18 mouse cellular contexts compared by ENCODE assay signal in the genomic region with DNA sequence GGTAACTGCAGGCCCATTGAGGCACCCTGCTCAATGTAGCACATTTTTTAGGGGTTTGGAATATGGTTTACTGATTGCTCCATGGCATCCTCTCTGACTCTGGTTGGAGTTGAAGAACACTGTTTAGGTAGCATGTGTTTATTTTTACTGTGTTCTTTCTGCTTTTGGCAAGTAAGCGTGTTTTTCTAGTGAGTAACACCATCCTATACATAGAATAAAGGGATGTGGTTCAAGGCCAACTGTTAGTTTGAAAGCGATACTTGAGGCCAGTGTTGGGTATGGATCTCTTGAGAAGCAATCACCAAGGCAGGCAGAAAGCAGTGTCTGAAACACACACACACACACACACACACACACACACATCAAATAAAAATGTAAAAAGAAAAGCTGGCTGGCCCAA. TPM values are rescaled to one million over a fixed set of nuclear protein-coding genes. Genes with fewer than 3 reads are reported as not detected.
"Had no signal": no experiment of that assay in that cellular context is flagged by ENCODE, and none has a peak within 500 bp of the region (broad histone marks: within the 10 kb centered on the region; RNA-seq: fewer than 3 reads in every experiment).

No protein-coding gene starts in this region.

- H3K4me2 ChIP-seq: liver, embryonic 13.5 days; midbrain, embryonic 13.5 days; neural tube, embryonic 12.5 days; neural tube, embryonic 15.5 days had no signal

- H3K36me3 ChIP-seq: liver, embryonic 13.5 days; midbrain, embryonic 10.5 days; midbrain, embryonic 13.5 days; neural tube, embryonic 12.5 days; neural tube, embryonic 15.5 days had no signal

- H3K4me1 ChIP-seq: midbrain, embryonic 13.5 days had no signal

- H3K27ac ChIP-seq: kidney, postnatal 0 days; layer of hippocampus, adult 2 months; liver, embryonic 13.5 days; midbrain, embryonic 10.5 days; midbrain, embryonic 13.5 days; neural tube, embryonic 12.5 days; neural tube, embryonic 15.5 days; stomach, postnatal 0 days had no signal

- H3K9me3 ChIP-seq: liver, embryonic 13.5 days; megakaryocyte, embryonic 14.5 days; midbrain, embryonic 10.5 days; midbrain, embryonic 13.5 days; neural tube, embryonic 12.5 days; neural tube, embryonic 15.5 days had no signal

- DNase-seq: layer of hippocampus, adult 9-11 months; liver, embryonic 13.5 days; lung, adult 2 months; lung, postnatal 36 days; right cerebral cortex, adult 18-20 months; right cerebral cortex, postnatal 14 days; right cerebral cortex, postnatal 4 days; thymus, postnatal 25 days had no signal

- H3K4me3 ChIP-seq: layer of hippocampus, adult 2 months; liver, embryonic 13.5 days; megakaryocyte, embryonic 14.5 days; midbrain, embryonic 10.5 days; midbrain, embryonic 13.5 days; neural tube, embryonic 12.5 days; neural tube, embryonic 15.5 days had no signal

- ATAC-seq: midbrain, embryonic 13.5 days had no signal

- H3K27me3 ChIP-seq: midbrain, embryonic 13.5 days; neural tube, embryonic 12.5 days; neural tube, embryonic 15.5 days had no signal

- H3K9ac ChIP-seq: liver, embryonic 13.5 days; midbrain, embryonic 13.5 days; neural tube, embryonic 12.5 days; neural tube, embryonic 15.5 days had no signal

RNA-seq across cellular contexts. Expression of gene Dpep1, which starts 2.0 kb away (rescaled TPM):
- total RNA-seq: left cerebral cortex, adult 18-20 months; left cerebral cortex, postnatal 25 days had no signal
- polyA plus RNA-seq: midbrain, embryonic 13.5 days had no signal

RNA-seq across cellular contexts. Expression of gene Sult5a1, which starts 29.9 kb away (rescaled TPM):
- total RNA-seq: left cerebral cortex, postnatal 25 days had no signal
